Comparison of ENCODE assay signal across 8 mouse cellular contexts in the genomic region with DNA sequence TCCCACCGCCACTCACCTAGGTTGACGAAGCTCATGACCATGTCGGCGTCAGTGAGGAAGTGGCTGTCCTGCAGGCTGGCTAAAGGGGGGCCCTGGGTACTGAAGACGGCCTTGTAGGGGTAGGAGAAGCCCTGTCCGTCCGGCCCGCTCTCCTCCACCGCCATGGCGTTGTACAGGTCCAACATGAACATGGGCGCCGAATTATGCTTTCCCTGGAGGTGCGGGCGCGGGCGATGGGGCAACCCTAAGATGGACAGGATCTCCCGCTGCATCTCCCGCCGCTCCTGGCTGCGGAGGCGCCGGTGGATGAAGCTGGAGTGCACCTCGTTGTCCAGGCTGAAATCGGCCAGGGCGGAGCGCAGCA. TPM values are rescaled to one million over a fixed set of nuclear protein-coding genes. Genes with fewer than 3 reads are reported as not detected.
DNase-seq lines count a peak whose midpoint lies in the region; ATAC-seq and TF ChIP-seq lines count a peak whose summit lies in the region.

No protein-coding gene starts in this region.

- no peaks in the 10 kb centered on the region for H3K9me3 ChIP-seq in lung, postnatal 0 days (ENCODE audit: low read length)
- H3K9me3 ChIP-seq in forebrain, embryonic 15.5 days = no peaks in the 10 kb centered on the region
- H3K9me3 ChIP-seq in limb, embryonic 12.5 days = no peaks in the 10 kb centered on the region

- under 1% methylated on average over 26 of the region's 26 CpGs for WGBS in lung, postnatal 0 days
- WGBS in forebrain, embryonic 15.5 days = 0% methylated on average over 26 of the region's 26 CpGs
- WGBS in limb, embryonic 12.5 days = under 1% methylated on average over 26 of the region's 26 CpGs
- under 1% methylated on average over 26 of the region's 26 CpGs for WGBS in small intestine, adult 2 months

- H3K9ac ChIP-seq in lung, postnatal 0 days (replicated peaks; ENCODE audit: low read depth) = no peak overlapping the region
- H3K9ac ChIP-seq in forebrain, embryonic 15.5 days (replicated peaks) = peak overlapping the region; percentile 44
- peak overlapping the region; percentile 79 for H3K9ac ChIP-seq in limb, embryonic 12.5 days (replicated peaks)

- no peak for TF ChIP-seq POLR2A in small intestine, adult 2 months (IDR thresholded peaks at IDR 0.05; ENCODE audit: low read depth, low read length)

- H3K4me1 ChIP-seq in lung, postnatal 0 days (ENCODE audit: insufficient read depth, low read depth, low read length) = peaks cover 11% of the 10 kb centered on the region; the same call in 1 of the 2 replicates
- peaks cover 35% of the 10 kb centered on the region for H3K4me1 ChIP-seq in forebrain, embryonic 15.5 days
- H3K4me1 ChIP-seq in limb, embryonic 12.5 days (replicated peaks) = peaks cover 73% of the 10 kb centered on the region
- peaks cover 9% of the 10 kb centered on the region for H3K4me1 ChIP-seq in small intestine, adult 2 months (ENCODE audit: control insufficient read depth, insufficient read depth, insufficient read length, low read length)

- intact Hi-C loops in left cerebral cortex, postnatal 4 days (cut with DNase I) = no loop called here

- H3K4me2 ChIP-seq in lung, postnatal 0 days (replicated peaks; ENCODE audit: low read depth, low read length) = peak overlapping the region; percentile 95
- peak overlapping the region; percentile 91 for H3K4me2 ChIP-seq in forebrain, embryonic 15.5 days (replicated peaks)
- H3K4me2 ChIP-seq in limb, embryonic 12.5 days = peak overlapping the region; percentile 97

- peaks cover 24% of the 10 kb centered on the region for H3K27me3 ChIP-seq in lung, postnatal 0 days (replicated peaks; ENCODE audit: insufficient read depth, low read length)
- H3K27me3 ChIP-seq in forebrain, embryonic 15.5 days = peaks cover 73% of the 10 kb centered on the region
- H3K27me3 ChIP-seq in limb, embryonic 12.5 days = peaks cover 25% of the 10 kb centered on the region
- H3K27me3 ChIP-seq in small intestine, adult 2 months (ENCODE audit: control insufficient read depth, insufficient read depth, low read length) = peaks cover 11% of the 10 kb centered on the region

- no peak overlapping the region for H3K27ac ChIP-seq in lung, postnatal 0 days (ENCODE audit: low read length)
- H3K27ac ChIP-seq in forebrain, embryonic 15.5 days (replicated peaks) = peak overlapping the region; percentile 38; the same call in 1 of the 2 replicates
- H3K27ac ChIP-seq in limb, embryonic 12.5 days = peak overlapping the region; percentile 95
- H3K27ac ChIP-seq in small intestine, adult 2 months (ENCODE audit: insufficient read depth, low read depth, low read length) = 0 out of 2 replicates have a peak overlapping the region, but pooled peaks have one; percentile 1

- H3K4me3 ChIP-seq in lung, postnatal 0 days (ENCODE audit: low read depth, low read length) = peak overlapping the region; percentile 49
- H3K4me3 ChIP-seq in forebrain, embryonic 15.5 days = peak overlapping the region; percentile 49
- peak overlapping the region; percentile 61 for H3K4me3 ChIP-seq in limb, embryonic 12.5 days (replicated peaks)
- H3K4me3 ChIP-seq in small intestine, adult 2 months (ENCODE audit: low read depth, low read length) = peak overlapping the region; percentile 74

- H3K36me3 ChIP-seq in lung, postnatal 0 days (ENCODE audit: insufficient read depth, low read length) = no peaks in the 10 kb centered on the region
- H3K36me3 ChIP-seq in forebrain, embryonic 15.5 days = no peaks in the 10 kb centered on the region
- H3K36me3 ChIP-seq in limb, embryonic 12.5 days = no peaks in the 10 kb centered on the region
- H3K36me3 ChIP-seq in small intestine, adult 2 months (ENCODE audit: control insufficient read depth, insufficient read depth, low read length) = no peaks in the 10 kb centered on the region

- TF ChIP-seq EP300 in lung, postnatal 0 days (IDR thresholded peaks at IDR 0.05) = no peak

- TF ChIP-seq CTCF in lung, postnatal 0 days (IDR thresholded peaks at IDR 0.05) = no peak
- TF ChIP-seq CTCF in small intestine, adult 2 months (IDR thresholded peaks at IDR 0.05; ENCODE audit: extremely low read depth, insufficient read length, insufficient replicate concordance, low read depth, low read length) = no peak

- DNase-seq in lung, postnatal 0 days (ENCODE audit: low spot score) = no peak
- DNase-seq in lung, adult 18-20 months = no peak
- DNase-seq in left cerebral cortex, postnatal 4 days = no peak
- no peak for DNase-seq in layer of hippocampus, postnatal 36 days
- DNase-seq in urinary bladder, postnatal 10 days (ENCODE audit: low spot score) = no peak

- no peak for ATAC-seq in lung, postnatal 0 days
- ATAC-seq in forebrain, embryonic 15.5 days (replicated peaks) = 0 out of 2 replicates have a peak, but pooled peaks have one; percentile 24
- no peak for ATAC-seq in limb, embryonic 12.5 days (ENCODE audit: insufficient number of reproducible peaks, insufficient read depth, low FRiP score, low TSS enrichment, low read depth)

RNA-seq across cellular contexts. Expression of a gene that starts 0.5 kb away (rescaled TPM):
- 1.1 and 1.7 TPM in 2 replicates for polyA plus RNA-seq in lung, postnatal 0 days (2015; fragmentation: Nextera tagmentation; extraction: Ambion mirVana)
- 8.4 and 9.5 TPM in 2 replicates for polyA plus RNA-seq in forebrain, embryonic 15.5 days (2015; fragmentation: Nextera tagmentation; extraction: Ambion mirVana)
- polyA plus RNA-seq in limb, embryonic 12.5 days (2016; fragmentation: Nextera tagmentation; extraction: Ambion mirVana) = 31.4 and 31.9 TPM in 2 replicates
- polyA plus RNA-seq in small intestine, adult 2 months (2012; rRNA removed) = 15.3 and 23.5 TPM in 2 replicates
- total RNA-seq in left cerebral cortex, postnatal 4 days (2021) = 10 to 100 TPM; 13.0 to 14.5 TPM
- 1 to 10 TPM; 3.6 to 6.2 TPM for total RNA-seq in layer of hippocampus, postnatal 36 days (2021)

RNA-seq across cellular contexts. Expression of a gene that starts 37.9 kb away (rescaled TPM):
- not detected in 2 replicates for polyA plus RNA-seq in lung, postnatal 0 days (2015; fragmentation: Nextera tagmentation; extraction: Ambion mirVana)
- 0.46 and 0.97 TPM in 2 replicates for polyA plus RNA-seq in forebrain, embryonic 15.5 days (2015; fragmentation: Nextera tagmentation; extraction: Ambion mirVana)
- 1.6 TPM in 2 replicates for polyA plus RNA-seq in limb, embryonic 12.5 days (2016; fragmentation: Nextera tagmentation; extraction: Ambion mirVana)
- 0.05 and 0.25 TPM in 2 replicates for polyA plus RNA-seq in small intestine, adult 2 months (2012; rRNA removed)
- total RNA-seq in left cerebral cortex, postnatal 4 days (2021) = under 1 TPM; 0.44 to 0.74 TPM
- not detected for total RNA-seq in layer of hippocampus, postnatal 36 days (2021)
